Mouse (Mus musculus): ENCODE results near the gene Zfp963. TPM values are rescaled to one million over a fixed set of nuclear protein-coding genes. Genes with fewer than 3 reads are reported as not detected.

Zfp963 gene
- polyA plus RNA-seq, 1 experiment from 2014 or later: 8.2 TPM

DNA sequence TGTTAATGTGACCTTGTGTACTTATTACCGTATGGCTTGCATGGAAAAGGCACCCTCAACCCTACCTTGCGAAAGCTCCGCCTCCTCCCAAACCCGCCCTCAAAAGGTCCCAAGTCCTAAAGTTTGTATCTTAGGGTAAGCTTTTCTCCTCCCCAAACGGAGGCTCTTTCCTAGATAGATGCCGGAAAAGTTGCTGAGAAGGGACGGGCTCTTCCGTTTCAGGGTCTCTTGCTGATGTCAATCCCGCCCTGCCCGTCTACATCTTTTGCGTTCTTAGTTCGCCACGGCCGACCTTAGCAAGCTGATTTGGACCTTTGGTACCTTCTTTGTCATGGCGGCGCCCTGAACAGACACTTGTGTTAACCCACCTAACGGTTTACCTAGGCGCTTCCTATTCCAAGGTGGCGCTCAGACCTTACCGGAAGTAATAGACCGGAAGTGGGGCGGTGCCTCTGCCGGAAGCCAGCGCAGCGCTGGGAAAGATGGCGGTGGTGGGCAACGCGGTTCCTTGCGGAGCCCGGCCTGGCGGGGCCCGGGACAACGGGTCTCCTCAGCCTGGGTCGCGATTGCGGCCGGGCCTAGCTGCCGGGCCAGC lies 41.1 kb upstream of the Zfp963 start, which contains the start of the genes Atp13a1 and Zfp866:
Gene Atp13a1 (plus strand): TSS at position 391 of the 595 bp plus-strand sequence.
Gene Zfp866 (minus strand): TSS at position 406 of the 595 bp plus-strand sequence.
- Histone ChIP-seq H3K4me3 (ENCODE audit: low read depth, low read length) (peak within 1 kb of the TSS; percentile 100), H3K9ac (ENCODE audit: low read length) (peak within 1 kb of the TSS; percentile 98), H3K27me3 (ENCODE audit: control insufficient read depth, insufficient read depth, low read length) (no peaks in the 10 kb centered on the region), H3K9me3 (ENCODE audit: control insufficient read depth, low read length) (no peaks in the 10 kb centered on the region), H3K4me1 (replicated peaks; ENCODE audit: control insufficient read depth, insufficient read depth, low read length) (peaks cover 10% of the 10 kb centered on the region), H3K36me3 (ENCODE audit: control insufficient read depth, insufficient read depth, low read length) (no peaks in the 10 kb centered on the region; the same call in 1 of the 2 replicates), H3K4me2 (ENCODE audit: low read depth, low read length, severe bottlenecking) (peak within 1 kb of the TSS; percentile 76), H3K27ac (ENCODE audit: low read depth, low read length) (peak within 1 kb of the TSS; percentile 68)
- DNase-seq (ENCODE audit: low spot score): peak; percentile 91
- WGBS: under 1% methylated on average over 38 of the region's 38 CpGs
- peak; percentile 95 for ATAC-seq (replicated peaks; ENCODE audit: low FRiP score)

DNA sequence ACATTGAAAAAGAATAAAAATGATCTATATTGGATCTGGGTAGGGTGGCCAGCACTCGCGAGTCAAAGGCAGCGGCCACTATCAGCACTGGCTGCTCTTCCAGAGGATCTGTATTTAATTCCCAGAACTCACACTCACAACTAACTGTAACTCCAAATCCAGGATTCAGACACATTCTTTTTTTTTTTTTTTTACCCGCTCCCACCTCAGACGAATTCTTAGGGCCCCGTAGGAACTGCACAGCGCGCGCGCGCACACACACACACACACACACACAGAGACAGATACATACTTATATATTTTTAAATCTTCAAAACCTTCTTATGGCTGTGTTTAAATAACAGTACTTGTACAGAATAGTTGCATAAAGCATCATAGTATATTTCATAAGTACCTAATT lies 40.6 kb upstream of the Zfp963 start:
- peak; percentile 5; the same call in 1 of the 2 replicates for ATAC-seq (replicated peaks; ENCODE audit: low FRiP score)
- H3K4me2 ChIP-seq (ENCODE audit: low read depth, low read length, severe bottlenecking): peak overlapping the region; percentile 76
- WGBS: 33% methylated on average over 11 of the region's 11 CpGs
- peak overlapping the region; percentile 68; the same call in 1 of the 2 replicates for H3K27ac ChIP-seq (ENCODE audit: low read depth, low read length)
- no peak for DNase-seq (ENCODE audit: low spot score)
- peak overlapping the region; percentile 100 for H3K4me3 ChIP-seq (ENCODE audit: low read depth, low read length)
- H3K9me3 ChIP-seq (ENCODE audit: control insufficient read depth, low read length): no peaks in the 10 kb centered on the region
- H3K4me1 ChIP-seq (replicated peaks; ENCODE audit: control insufficient read depth, insufficient read depth, low read length): peaks cover 10% of the 10 kb centered on the region
- peak overlapping the region; percentile 98 for H3K9ac ChIP-seq (ENCODE audit: low read length)
- H3K36me3 ChIP-seq (ENCODE audit: control insufficient read depth, insufficient read depth, low read length): no peaks in the 10 kb centered on the region; the same call in 1 of the 2 replicates
- H3K27me3 ChIP-seq (ENCODE audit: control insufficient read depth, insufficient read depth, low read length): no peaks in the 10 kb centered on the region

DNA sequence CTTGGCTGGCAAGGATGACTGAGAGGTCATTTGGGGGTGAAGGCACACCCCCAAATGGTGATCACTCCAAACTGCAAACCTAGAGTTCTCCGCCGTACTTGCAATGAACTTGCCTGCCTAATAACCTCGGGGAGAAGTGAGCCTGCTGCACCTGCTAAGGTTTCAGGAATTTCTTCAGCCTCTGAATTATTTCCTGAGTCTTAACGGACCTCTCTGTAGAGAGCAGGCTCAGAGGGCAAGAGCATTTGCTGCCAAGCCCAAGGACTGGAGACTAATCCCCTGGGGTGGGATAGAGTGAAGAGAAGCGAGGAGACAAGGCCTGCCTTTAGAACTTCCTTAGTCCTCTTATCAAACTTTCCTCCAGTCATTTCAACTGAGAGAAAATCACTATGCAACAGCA lies 40.0 kb upstream of the Zfp963 start:
- 79% methylated on average over 5 of the region's 5 CpGs for WGBS
- Histone ChIP-seq H3K9ac (ENCODE audit: low read length) (no peak overlapping the region), H3K27ac (ENCODE audit: low read depth, low read length) (no peak overlapping the region), H3K27me3 (ENCODE audit: control insufficient read depth, insufficient read depth, low read length) (no peaks in the 10 kb centered on the region), H3K4me3 (ENCODE audit: low read depth, low read length) (no peak overlapping the region), H3K4me1 (replicated peaks; ENCODE audit: control insufficient read depth, insufficient read depth, low read length) (peaks cover 10% of the 10 kb centered on the region), H3K36me3 (ENCODE audit: control insufficient read depth, insufficient read depth, low read length) (no peaks in the 10 kb centered on the region; the same call in 1 of the 2 replicates), H3K9me3 (ENCODE audit: control insufficient read depth, low read length) (no peaks in the 10 kb centered on the region), H3K4me2 (ENCODE audit: low read depth, low read length, severe bottlenecking) (no peak overlapping the region)
- DNase-seq (ENCODE audit: low spot score): no peak
- no peak for ATAC-seq (replicated peaks; ENCODE audit: low FRiP score)

DNA sequence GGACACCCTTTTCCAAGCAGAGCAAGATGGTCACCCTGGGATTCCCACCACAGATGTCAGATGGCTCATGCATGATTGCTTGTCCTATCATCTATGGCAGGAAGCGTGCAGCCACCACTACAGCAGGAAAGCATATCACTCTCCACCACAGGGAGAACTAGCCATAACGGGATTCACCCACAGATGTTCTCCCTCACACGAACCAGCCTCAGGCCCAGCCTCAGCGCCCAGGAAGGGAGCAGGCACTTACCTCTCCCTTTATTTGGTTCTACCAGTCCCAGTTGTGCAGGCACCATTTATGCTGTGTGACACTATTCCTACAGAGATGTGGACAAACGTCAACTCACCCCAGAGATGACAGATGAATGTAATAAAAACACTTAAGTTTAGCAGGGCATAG lies 39.3 kb upstream of the Zfp963 start:
- Histone ChIP-seq H3K4me2 (ENCODE audit: low read depth, low read length, severe bottlenecking) (no peak overlapping the region), H3K27me3 (ENCODE audit: control insufficient read depth, insufficient read depth, low read length) (no peaks in the 10 kb centered on the region), H3K36me3 (ENCODE audit: control insufficient read depth, insufficient read depth, low read length) (no peaks in the 10 kb centered on the region; the same call in 1 of the 2 replicates), H3K9me3 (ENCODE audit: control insufficient read depth, low read length) (no peaks in the 10 kb centered on the region), H3K27ac (ENCODE audit: low read depth, low read length) (no peak overlapping the region), H3K9ac (ENCODE audit: low read length) (no peak overlapping the region), H3K4me3 (ENCODE audit: low read depth, low read length) (no peak overlapping the region), H3K4me1 (replicated peaks; ENCODE audit: control insufficient read depth, insufficient read depth, low read length) (peaks cover 10% of the 10 kb centered on the region)
- DNase-seq (ENCODE audit: low spot score) (no peak), ATAC-seq (replicated peaks; ENCODE audit: low FRiP score) (no peak)
- WGBS: 84% methylated on average over 5 of the region's 5 CpGs

DNA sequence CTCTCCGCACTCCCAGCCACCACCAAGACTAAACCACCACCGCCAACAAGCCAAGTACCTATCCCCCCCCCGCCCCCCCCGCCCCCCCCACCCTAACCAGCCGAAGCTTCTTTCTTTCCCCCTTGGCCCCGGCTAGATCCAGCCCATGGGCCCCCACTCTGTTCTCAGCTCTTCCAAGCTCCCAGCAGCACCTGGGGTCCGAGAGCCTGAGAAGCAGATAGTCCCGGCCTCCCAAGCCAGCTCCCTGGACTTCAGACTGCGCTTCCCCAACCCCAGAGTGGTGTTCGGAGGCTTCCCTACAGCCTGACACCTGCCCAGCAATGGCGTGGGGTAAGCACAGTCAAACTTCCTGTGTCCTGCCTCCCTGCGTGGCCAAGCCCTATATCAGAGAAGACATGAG lies 27.3 kb upstream of the Zfp963 start:
- H3K4me3 ChIP-seq (ENCODE audit: low read depth, low read length): no peak overlapping the region
- peaks cover 3% of the 10 kb centered on the region; the same call in 1 of the 2 replicates for H3K4me1 ChIP-seq (replicated peaks; ENCODE audit: control insufficient read depth, insufficient read depth, low read length)
- H3K36me3 ChIP-seq (ENCODE audit: control insufficient read depth, insufficient read depth, low read length): no peaks in the 10 kb centered on the region
- WGBS: 72% methylated on average over 12 of the region's 12 CpGs
- no peak overlapping the region for H3K9ac ChIP-seq (ENCODE audit: low read length)
- DNase-seq (ENCODE audit: low spot score) (no peak), ATAC-seq (replicated peaks; ENCODE audit: low FRiP score) (no peak)
- no peak overlapping the region for H3K27ac ChIP-seq (ENCODE audit: low read depth, low read length)
- H3K4me2 ChIP-seq (ENCODE audit: low read depth, low read length, severe bottlenecking): no peak overlapping the region
- H3K27me3 ChIP-seq (ENCODE audit: control insufficient read depth, insufficient read depth, low read length): no peaks in the 10 kb centered on the region
- no peaks in the 10 kb centered on the region for H3K9me3 ChIP-seq (ENCODE audit: control insufficient read depth, low read length)

DNA sequence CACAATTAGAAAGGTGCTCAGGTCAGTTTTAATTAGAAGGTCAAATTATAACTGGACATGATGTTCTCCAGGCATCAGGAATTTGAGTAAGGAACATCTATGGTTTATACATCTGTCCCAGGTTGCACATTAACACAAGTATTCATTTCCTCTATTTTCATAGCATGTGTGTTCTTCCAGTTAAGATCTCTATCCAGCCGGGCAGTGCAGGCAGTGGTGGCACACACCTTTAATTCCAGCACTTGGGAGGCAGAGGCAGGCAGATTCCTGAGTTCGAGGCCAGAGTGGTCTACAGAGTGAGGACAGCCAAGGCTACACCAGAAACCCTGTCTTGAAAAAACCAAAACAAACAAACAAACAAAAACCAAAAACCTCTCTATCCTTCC lies 25.4 kb upstream of the Zfp963 start:
- DNase-seq (ENCODE audit: low spot score) (no peak), ATAC-seq (replicated peaks; ENCODE audit: low FRiP score) (no peak; the same call in 1 of the 2 replicates)
- no peak overlapping the region for H3K27ac ChIP-seq (ENCODE audit: low read depth, low read length)

DNA sequence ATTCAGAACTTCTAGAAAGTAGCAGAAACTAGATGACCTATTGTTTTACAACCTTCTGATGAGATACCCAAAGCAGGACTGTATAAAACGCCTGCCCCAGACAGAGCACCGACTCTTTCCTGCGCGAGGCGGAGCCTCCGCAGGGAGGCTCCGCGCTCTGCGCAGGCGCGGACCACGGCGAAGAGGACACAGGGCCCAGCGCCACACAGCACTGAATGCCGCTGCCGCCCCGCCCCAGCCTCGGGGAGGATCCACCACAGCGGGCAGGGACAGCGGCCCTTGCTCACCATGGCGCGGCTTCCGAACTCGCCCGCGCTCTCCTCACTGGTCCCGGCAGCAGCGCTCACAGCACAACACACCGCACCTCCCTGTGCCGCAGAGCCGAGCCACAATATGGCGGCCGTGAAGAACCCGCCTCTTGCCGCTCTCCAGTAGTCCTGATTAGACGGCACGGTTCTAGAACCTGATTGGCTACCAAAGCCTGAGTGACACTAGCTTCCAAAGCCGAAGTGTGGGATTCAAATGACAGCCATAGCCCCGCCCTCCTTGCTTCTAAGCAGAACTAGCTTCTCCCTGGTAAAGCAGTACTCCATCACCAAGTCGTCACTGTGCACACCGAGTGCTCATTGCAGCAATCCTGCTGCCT lies 24.9 kb upstream of the Zfp963 start, which contains the start of gene Gm20422:
Gene Gm20422 (minus strand): TSS at position 384 of the 646 bp plus-strand sequence.
- Histone ChIP-seq H3K9ac (ENCODE audit: low read length) (peak within 1 kb of the TSS; percentile 93), H3K4me1 (replicated peaks; ENCODE audit: control insufficient read depth, insufficient read depth, low read length) (peaks cover 3% of the 10 kb centered on the region; the same call in 1 of the 2 replicates), H3K27me3 (ENCODE audit: control insufficient read depth, insufficient read depth, low read length) (no peaks in the 10 kb centered on the region), H3K4me2 (ENCODE audit: low read depth, low read length, severe bottlenecking) (peak within 1 kb of the TSS; percentile 66), H3K36me3 (ENCODE audit: control insufficient read depth, insufficient read depth, low read length) (no peaks in the 10 kb centered on the region; the same call in 1 of the 2 replicates), H3K4me3 (ENCODE audit: low read depth, low read length) (peak within 1 kb of the TSS; percentile 81), H3K27ac (ENCODE audit: low read depth, low read length) (peak within 1 kb of the TSS; percentile 97), H3K9me3 (ENCODE audit: control insufficient read depth, low read length) (no peaks in the 10 kb centered on the region)
- peak; percentile 100 for ATAC-seq (replicated peaks; ENCODE audit: low FRiP score)
- 0% methylated on average over 41 of the region's 41 CpGs for WGBS
- DNase-seq (ENCODE audit: low spot score): peak; percentile 93

More for the DNA sequence above, 25.4 kb upstream of the Zfp963 start:
- 67% methylated on average over 2 of the region's 2 CpGs for WGBS
- Histone ChIP-seq H3K27me3 (ENCODE audit: control insufficient read depth, insufficient read depth, low read length) (no peaks in the 10 kb centered on the region), H3K36me3 (ENCODE audit: control insufficient read depth, insufficient read depth, low read length) (no peaks in the 10 kb centered on the region), H3K9me3 (ENCODE audit: control insufficient read depth, low read length) (no peaks in the 10 kb centered on the region), H3K4me3 (ENCODE audit: low read depth, low read length) (peak overlapping the region; percentile 81; the same call in 1 of the 2 replicates), H3K4me2 (ENCODE audit: low read depth, low read length, severe bottlenecking) (peak overlapping the region; percentile 34; the same call in 1 of the 2 replicates), H3K4me1 (replicated peaks; ENCODE audit: control insufficient read depth, insufficient read depth, low read length) (peaks cover 3% of the 10 kb centered on the region; the same call in 1 of the 2 replicates), H3K9ac (ENCODE audit: low read length) (no peak overlapping the region; the same call in 1 of the 2 replicates)

DNA sequence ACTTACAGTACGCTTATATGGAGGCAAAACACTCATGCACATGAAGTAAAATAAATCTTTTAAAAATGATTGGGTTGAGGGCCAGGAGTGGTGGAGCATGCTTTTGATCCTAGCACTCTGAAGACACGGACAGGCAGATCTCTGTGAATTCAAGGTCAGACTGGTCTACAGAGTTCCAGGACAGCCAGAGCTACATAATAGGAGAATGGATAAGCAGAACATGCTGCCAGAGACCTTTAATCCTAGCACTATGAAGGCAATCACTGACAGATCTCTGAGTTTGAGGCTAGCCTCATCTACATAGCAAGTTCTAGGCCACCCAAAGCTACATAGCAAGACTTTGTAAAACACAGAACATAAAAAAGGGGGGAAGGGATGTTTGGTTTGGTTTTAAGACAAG lies 22.3 kb upstream of the Zfp963 start:
- H3K9ac ChIP-seq (ENCODE audit: low read length): no peak overlapping the region
- no peak overlapping the region for H3K4me3 ChIP-seq (ENCODE audit: low read depth, low read length)
- peaks cover 3% of the 10 kb centered on the region; the same call in 1 of the 2 replicates for H3K4me1 ChIP-seq (replicated peaks; ENCODE audit: control insufficient read depth, insufficient read depth, low read length)
- ATAC-seq (replicated peaks; ENCODE audit: low FRiP score) (no peak), DNase-seq (ENCODE audit: low spot score) (no peak)
- H3K4me2 ChIP-seq (ENCODE audit: low read depth, low read length, severe bottlenecking): no peak overlapping the region
- H3K36me3 ChIP-seq (ENCODE audit: control insufficient read depth, insufficient read depth, low read length): peaks cover 12% of the 10 kb centered on the region
- no peaks in the 10 kb centered on the region for H3K9me3 ChIP-seq (ENCODE audit: control insufficient read depth, low read length)
- H3K27me3 ChIP-seq (ENCODE audit: control insufficient read depth, insufficient read depth, low read length): no peaks in the 10 kb centered on the region
- WGBS: 86% methylated on average over 2 of the region's 2 CpGs
- no peak overlapping the region for H3K27ac ChIP-seq (ENCODE audit: low read depth, low read length)

All from forebrain, embryonic 11.5 days (tissue).